In the genomic region with DNA sequence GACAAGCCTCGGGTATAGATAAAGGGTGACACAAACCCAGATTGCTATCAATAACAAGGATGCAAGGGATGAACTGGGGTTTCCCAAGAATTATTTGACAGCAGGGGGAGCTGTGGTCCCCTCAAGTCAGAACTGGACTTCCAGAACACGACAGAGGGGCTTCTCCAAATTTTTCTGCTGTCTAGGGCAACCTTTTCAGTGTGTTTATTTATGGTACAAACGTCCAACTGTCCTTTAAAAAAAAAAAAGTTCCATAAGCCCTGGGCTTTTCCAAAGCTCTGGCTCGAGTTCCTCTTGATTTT, we compare ENCODE assay signal across 9 mouse cellular contexts. TPM values are rescaled to one million over a fixed set of nuclear protein-coding genes. Genes with fewer than 3 reads are reported as not detected.
DNase-seq lines count a peak whose midpoint lies in the region; ATAC-seq and TF ChIP-seq lines count a peak whose summit lies in the region.
"Had no signal": no experiment of that assay in that cellular context is flagged by ENCODE, and none has a peak within 500 bp of the region (broad histone marks: within the 10 kb centered on the region; RNA-seq: fewer than 3 reads in every experiment).

No protein-coding gene starts in this region.

- H3K9me3 ChIP-seq in heart, embryonic 12.5 days (replicated peaks), result no peaks in the 10 kb centered on the region
- no peaks in the 10 kb centered on the region for H3K9me3 ChIP-seq in MEL (replicated peaks; ENCODE audit: insufficient read depth, low read length)
- no peaks in the 10 kb centered on the region for H3K9me3 ChIP-seq in embryonic facial prominence, embryonic 11.5 days (replicated peaks; ENCODE audit: control insufficient read depth, low read length)

- H3K4me1 ChIP-seq in heart, embryonic 12.5 days (replicated peaks), result peaks cover 40% of the 10 kb centered on the region
- H3K4me1 ChIP-seq in MEL (ENCODE audit: control insufficient read depth in 1 of 2, insufficient read depth in 2 of 2, low read length in 2 of 2), result peaks cover 9 to 20% of the 10 kb centered on the region in 2 experiments
- peaks cover 7% of the 10 kb centered on the region for H3K4me1 ChIP-seq in embryonic facial prominence, embryonic 11.5 days (ENCODE audit: control insufficient read depth, insufficient read depth, low read length)

- H3K9ac ChIP-seq in heart, embryonic 12.5 days, result peak overlapping the region; percentile 52
- peak overlapping the region; percentile 84 for H3K9ac ChIP-seq in MEL (ENCODE audit: control insufficient read depth, low read depth, low read length, poor library complexity, severe bottlenecking)
- H3K9ac ChIP-seq in embryonic facial prominence, embryonic 11.5 days (replicated peaks; ENCODE audit: low read length), result no peak overlapping the region

- TF ChIP-seq EP300 in MEL (IDR thresholded peaks at IDR 0.05; ENCODE audit: low read depth in 1 of 2, low read length in 2 of 2), result no peak

- no peak for DNase-seq in heart, adult 8-10 months (ENCODE audit: low spot score)
- no peak for DNase-seq in MEL (ENCODE audit: low read depth, low spot score)
- peak; percentile 57 for DNase-seq in embryonic facial prominence, embryonic 11.5 days (ENCODE audit: low spot score)
- peak; percentile 56 for DNase-seq in induced T-regulatory cell, adult 2 months (ENCODE audit: low read depth)
- DNase-seq in gastrocnemius, adult 8-10 months (ENCODE audit: low spot score in 2 of 2), result no peak

- no peak for TF ChIP-seq RAD21 in MEL (IDR thresholded peaks at IDR 0.05; ENCODE audit: low read depth, low read length)

- 8% methylated on average over 4 of the region's 4 CpGs for WGBS in heart, embryonic 12.5 days
- whole genome bisulfite sequencing in embryonic facial prominence, embryonic 11.5 days, result 6% methylated on average over 4 of the region's 4 CpGs
- WGBS in macrophage (ENCODE audit: missing documents), result 8% methylated on average over 4 of the region's 4 CpGs

- peak overlapping the region; percentile 77 for H3K4me3 ChIP-seq in heart, embryonic 12.5 days
- H3K4me3 ChIP-seq in MEL (ENCODE audit: control insufficient read depth in 1 of 2, insufficient read depth in 1 of 2, low read depth in 2 of 2, low read length in 2 of 2) (peak overlapping the region; percentile 93 to 98), macrophage (ENCODE audit: inconsistent target) (peak overlapping the region; percentile 40)
- no peak overlapping the region; the same call in 1 of the 2 replicates for H3K4me3 ChIP-seq in embryonic facial prominence, embryonic 11.5 days (ENCODE audit: low read depth, low read length)

- 0 out of 2 replicates have a peak, but pooled peaks cover 3% of the 10 kb centered on the region for H3K27me3 ChIP-seq in heart, embryonic 12.5 days (replicated peaks)
- H3K27me3 ChIP-seq in MEL (ENCODE audit: control insufficient read depth in 1 of 2, insufficient read depth in 2 of 2, low read length in 2 of 2), result no peaks in the 10 kb centered on the region
- no peaks in the 10 kb centered on the region for H3K27me3 ChIP-seq in embryonic facial prominence, embryonic 11.5 days (ENCODE audit: control insufficient read depth, insufficient read depth, low read length)

- no peak for TF ChIP-seq POLR2A in MEL (IDR thresholded peaks at IDR 0.05; ENCODE audit: control insufficient read depth in 1 of 2, insufficient read depth in 1 of 2, low read depth in 1 of 2, low read length in 2 of 2, poor library complexity in 1 of 2)

- no peak for ATAC-seq in heart, embryonic 12.5 days (ENCODE audit: insufficient number of reproducible peaks, low FRiP score)
- ATAC-seq in embryonic facial prominence, embryonic 11.5 days (replicated peaks; ENCODE audit: insufficient number of reproducible peaks, low FRiP score, low TSS enrichment, low read depth), result no peak
- no peak for ATAC-seq in activated CD4-positive, CD25-positive, alpha-beta regulatory T cell, adult 4 months

- H3K4me2 ChIP-seq in heart, embryonic 12.5 days, result peak overlapping the region; percentile 98
- peak overlapping the region; percentile 38; the same call in 1 of the 2 replicates for H3K4me2 ChIP-seq in embryonic facial prominence, embryonic 11.5 days (ENCODE audit: low read depth, low read length)

- H3K36me3 ChIP-seq in heart, embryonic 12.5 days, result no peaks in the 10 kb centered on the region
- H3K36me3 ChIP-seq in MEL (ENCODE audit: control insufficient read depth in 1 of 2, insufficient read depth in 2 of 2, low read length in 2 of 2) (peaks cover 0 to 5% of the 10 kb centered on the region in 2 experiments; a peak in 2 of 4 replicates), macrophage (ENCODE audit: inconsistent target) (no peaks in the 10 kb centered on the region)
- no peaks in the 10 kb centered on the region for H3K36me3 ChIP-seq in embryonic facial prominence, embryonic 11.5 days (replicated peaks; ENCODE audit: control insufficient read depth, insufficient read depth, low read depth, low read length)

- no peak overlapping the region for H3K27ac ChIP-seq in heart, embryonic 12.5 days (ENCODE audit: poor library complexity, severe bottlenecking)
- H3K27ac ChIP-seq in MEL (ENCODE audit: control insufficient read depth, low read depth, low read length), result peak overlapping the region; percentile 66
- no peak overlapping the region for H3K27ac ChIP-seq in embryonic facial prominence, embryonic 11.5 days (replicated peaks; ENCODE audit: low read depth, low read length)
- peak overlapping the region; percentile 38 for H3K27ac ChIP-seq in macrophage

- H3K79me2 ChIP-seq in MEL (ENCODE audit: control insufficient read depth, insufficient read depth, low read length, poor library complexity) (peaks cover 33% of the 10 kb centered on the region), macrophage (ENCODE audit: inconsistent target) (peaks cover 60% of the 10 kb centered on the region)

- peak; percentile 43 to 61 (median 46); a peak in 5 of 6 replicates for TF ChIP-seq CTCF in MEL (IDR thresholded peaks at IDR 0.05 in 2 of 3, conservative IDR thresholded peaks at IDR 0.05 in 1 of 3; ENCODE audit: control insufficient read depth in 1 of 3, insufficient read depth in 1 of 3, low read depth in 2 of 3, low read length in 3 of 3, poor library complexity in 1 of 3, severe bottlenecking in 1 of 3)

RNA-seq across cellular contexts. Expression of a gene that starts 1.7 kb away (rescaled TPM):
- 5.5 and 6.9 TPM in 2 replicates for polyA plus RNA-seq in heart, embryonic 12.5 days (2016; fragmentation: Nextera tagmentation; extraction: Ambion mirVana)
- 1 to 10 TPM; 6.9 to 8.0 (median 7.6) TPM for total RNA-seq in heart, adult 8-10 months (2022)
- 10.5 and 12.0 TPM in 2 replicates for total RNA-seq in MEL (2012; rRNA removed)
- polyA plus RNA-seq in MEL (2012; ENCODE audit: insufficient read depth in 1 of 2, insufficient read length in 2 of 2, low read depth in 1 of 2, low replicate concordance in 2 of 2, missing spikeins in 1 of 2) (10 to 100 TPM in 1 of 2 experiments, not detected in 1; 25.7 TPM), macrophage (2018) (10.4 to 13.5 TPM (median 12.1 TPM) in 3 replicates)
- polyA plus RNA-seq in embryonic facial prominence, embryonic 11.5 days (2014; fragmentation: Nextera tagmentation; extraction: Ambion mirVana), result 8.4 and 9.4 TPM in 2 replicates
- 10 to 100 TPM in 19 of 26 experiments, 1 to 10 TPM in 7; 2.3 to 25.1 (median 14.1) TPM for total RNA-seq in macrophage (2018; cell fraction: chromatin; rRNA removed)
- total RNA-seq in macrophage (2018; cell fraction: cytosol; rRNA removed), result 10 to 100 TPM in 23 of 26 experiments, 1 to 10 TPM in 3; 7.0 to 25.8 (median 15.6) TPM
- total RNA-seq in macrophage (2018; cell fraction: nucleus; rRNA removed), result 10 to 100 TPM in 20 of 26 experiments, 1 to 10 TPM in 6; 4.3 to 23.7 (median 13.7) TPM
- 10 to 100 TPM in 1 of 4 experiments, 1 to 10 TPM in 3; 5.7 to 10.4 (median 8.2) TPM for total RNA-seq in gastrocnemius, adult 8-10 months (2022)
- 10 to 100 TPM; 16.2 to 18.4 TPM for polyA plus RNA-seq in activated CD4-positive, CD25-positive, alpha-beta regulatory T cell, adult 4 months (2017; shearing (Covaris generic))

RNA-seq across cellular contexts. Expression of a gene that starts 40.4 kb away (rescaled TPM):
- 17.4 and 18.6 TPM in 2 replicates for polyA plus RNA-seq in heart, embryonic 12.5 days (2016; fragmentation: Nextera tagmentation; extraction: Ambion mirVana)
- total RNA-seq in heart, adult 8-10 months (2022), result 1 to 10 TPM; 5.9 to 7.3 (median 6.6) TPM
- 8.4 and 9.4 TPM in 2 replicates for total RNA-seq in MEL (2012; rRNA removed)
- polyA plus RNA-seq in MEL (2012; ENCODE audit: insufficient read depth in 1 of 2, insufficient read length in 2 of 2, low read depth in 1 of 2, low replicate concordance in 2 of 2, missing spikeins in 1 of 2) (1 to 10 TPM in 1 of 2 experiments, not detected in 1; 8.2 TPM), macrophage (2018) (4.7 to 7.2 TPM (median 6.1 TPM) in 3 replicates)
- polyA plus RNA-seq in embryonic facial prominence, embryonic 11.5 days (2014; fragmentation: Nextera tagmentation; extraction: Ambion mirVana), result 34.5 and 37.2 TPM in 2 replicates
- 10 to 100 TPM in 3 of 26 experiments, 1 to 10 TPM in 23; 2.2 to 13.7 (median 6.4) TPM for total RNA-seq in macrophage (2018; cell fraction: chromatin; rRNA removed)
- total RNA-seq in macrophage (2018; cell fraction: cytosol; rRNA removed), result 10 to 100 TPM in 1 of 26 experiments, 1 to 10 TPM in 25; 4.4 to 10.2 (median 7.2) TPM
- total RNA-seq in macrophage (2018; cell fraction: nucleus; rRNA removed), result 10 to 100 TPM in 7 of 26 experiments, 1 to 10 TPM in 19; 2.1 to 12.4 (median 8.1) TPM
- total RNA-seq in gastrocnemius, adult 8-10 months (2022), result 1 to 10 TPM; 3.8 to 4.7 (median 4.2) TPM
- polyA plus RNA-seq in activated CD4-positive, CD25-positive, alpha-beta regulatory T cell, adult 4 months (2017; shearing (Covaris generic)), result 1 to 10 TPM; 6.5 to 8.3 TPM

RNA-seq across cellular contexts. Expression of a gene that starts 40.5 kb away (rescaled TPM):
- polyA plus RNA-seq in heart, embryonic 12.5 days (2016; fragmentation: Nextera tagmentation; extraction: Ambion mirVana), result 7.1 and 8.2 TPM in 2 replicates
- total RNA-seq in heart, adult 8-10 months (2022), result 1 to 10 TPM; 3.5 to 4.7 (median 4.4) TPM
- total RNA-seq in MEL (2012; rRNA removed), result 9.0 and 9.3 TPM in 2 replicates
- polyA plus RNA-seq in MEL (2012; ENCODE audit: insufficient read depth in 1 of 2, insufficient read length in 2 of 2, low read depth in 1 of 2, low replicate concordance in 2 of 2, missing spikeins in 1 of 2) (10 to 100 TPM; 11.4 to 57.5 TPM), macrophage (2018) (11.4 to 13.5 TPM (median 12.9 TPM) in 3 replicates)
- polyA plus RNA-seq in embryonic facial prominence, embryonic 11.5 days (2014; fragmentation: Nextera tagmentation; extraction: Ambion mirVana), result 10.1 and 10.9 TPM in 2 replicates
- 10 to 100 TPM in 20 of 26 experiments, 1 to 10 TPM in 6; 2.8 to 25.3 (median 14.0) TPM for total RNA-seq in macrophage (2018; cell fraction: chromatin; rRNA removed)
- 10 to 100 TPM in 23 of 26 experiments, 1 to 10 TPM in 3; 9.5 to 18.3 (median 13.8) TPM for total RNA-seq in macrophage (2018; cell fraction: cytosol; rRNA removed)
- total RNA-seq in macrophage (2018; cell fraction: nucleus; rRNA removed), result 10 to 100 TPM in 25 of 26 experiments, 1 to 10 TPM in 1; 4.4 to 35.3 (median 23.1) TPM
- total RNA-seq in gastrocnemius, adult 8-10 months (2022), result 1 to 10 TPM; 2.3 to 4.2 (median 2.5) TPM
- 10 to 100 TPM in 1 of 2 experiments, 1 to 10 TPM in 1; 8.5 to 10.1 TPM for polyA plus RNA-seq in activated CD4-positive, CD25-positive, alpha-beta regulatory T cell, adult 4 months (2017; shearing (Covaris generic))

RNA-seq across cellular contexts. Expression of a gene that starts 54.5 kb away (rescaled TPM):
- polyA plus RNA-seq in heart, embryonic 12.5 days (2016; fragmentation: Nextera tagmentation; extraction: Ambion mirVana), result not detected in 2 replicates
- total RNA-seq in heart, adult 8-10 months (2022), result not detected
- total RNA-seq in MEL (2012; rRNA removed), result not detected in 2 replicates
- polyA plus RNA-seq in MEL (2012; ENCODE audit: insufficient read depth in 1 of 2, insufficient read length in 2 of 2, low read depth in 1 of 2, low replicate concordance in 2 of 2, missing spikeins in 1 of 2) (not detected), macrophage (2018) (not detected in 3 replicates)
- not detected in 2 replicates for polyA plus RNA-seq in embryonic facial prominence, embryonic 11.5 days (2014; fragmentation: Nextera tagmentation; extraction: Ambion mirVana)
- total RNA-seq in macrophage (2018; cell fraction: chromatin; rRNA removed), result not detected
- total RNA-seq in macrophage (2018; cell fraction: cytosol; rRNA removed), result not detected
- total RNA-seq in macrophage (2018; cell fraction: nucleus; rRNA removed), result not detected
- total RNA-seq in gastrocnemius, adult 8-10 months (2022), result not detected
- polyA plus RNA-seq in activated CD4-positive, CD25-positive, alpha-beta regulatory T cell, adult 4 months (2017; shearing (Covaris generic)), result not detected
- total RNA-seq: layer of hippocampus, postnatal 14 days had no signal

RNA-seq across cellular contexts. Expression of a gene that starts 54.5 kb away (rescaled TPM):
- polyA plus RNA-seq in heart, embryonic 12.5 days (2016; fragmentation: Nextera tagmentation; extraction: Ambion mirVana), result 24.4 and 25.2 TPM in 2 replicates
- 10 to 100 TPM in 3 of 4 experiments, 1 to 10 TPM in 1; 9.4 to 14.2 (median 10.9) TPM for total RNA-seq in heart, adult 8-10 months (2022)
- total RNA-seq in MEL (2012; rRNA removed), result 33.0 and 33.7 TPM in 2 replicates
- 100 to 1,000 TPM in 1 of 2 experiments, 10 to 100 TPM in 1; 31.3 to 129 TPM for polyA plus RNA-seq in MEL (2012; ENCODE audit: insufficient read depth in 1 of 2, insufficient read length in 2 of 2, low read depth in 1 of 2, low replicate concordance in 2 of 2, missing spikeins in 1 of 2)
- polyA plus RNA-seq in embryonic facial prominence, embryonic 11.5 days (2014; fragmentation: Nextera tagmentation; extraction: Ambion mirVana), result 34.7 and 38.3 TPM in 2 replicates
- total RNA-seq in macrophage (2018; cell fraction: chromatin; rRNA removed), result 10 to 100 TPM in 22 of 26 experiments, 1 to 10 TPM in 4; 6.5 to 23.9 (median 13.9) TPM
- 10 to 100 TPM in 8 of 26 experiments, 1 to 10 TPM in 18; 7.2 to 12.6 (median 9.0) TPM for total RNA-seq in macrophage (2018; cell fraction: cytosol; rRNA removed)
- total RNA-seq in macrophage (2018; cell fraction: nucleus; rRNA removed), result 10 to 100 TPM in 19 of 26 experiments, 1 to 10 TPM in 7; 6.5 to 22.7 (median 15.9) TPM
- 5.2 to 11.5 TPM (median 9.4 TPM) in 3 replicates for polyA plus RNA-seq in macrophage (2018)
- total RNA-seq in gastrocnemius, adult 8-10 months (2022), result 10 to 100 TPM; 10.3 to 12.0 (median 10.9) TPM
- polyA plus RNA-seq in activated CD4-positive, CD25-positive, alpha-beta regulatory T cell, adult 4 months (2017; shearing (Covaris generic)), result 10 to 100 TPM; 28.3 to 29.3 TPM

Comparison
In these comparisons a context has a peak if more than half of its experiments do, and no peak if none do; other contexts are left out.
1. H3K27ac ChIP-seq: peak in MEL (single experiment) and macrophage (single experiment); none in heart, embryonic 12.5 days (single experiment) and embryonic facial prominence, embryonic 11.5 days (single experiment).
2. DNase-seq: peak in embryonic facial prominence, embryonic 11.5 days (single experiment) and induced T-regulatory cell, adult 2 months (single experiment); none in heart, adult 8-10 months (single experiment), MEL (single experiment) and gastrocnemius, adult 8-10 months (0 of 2).